Mouse (Mus musculus) kidney, adult 9 months (tissue): ENCODE measurements at regions not wholly inside any gene's neighbourhood (a gene's known extent, or its start where the extent isn't known, plus 50 kb on each side); places are given as distances from the start of the nearest gene placed in this dataset.

Experiments
- DNase-seq: peaks from one replicate; pipeline ENCODE4 v3.0.0; 2022

GRCm38 (mm10) chr1:77933095-77933766 lies 263.7 kb downstream of the Pax3 start:
- DNase-seq: no peak

DNA sequence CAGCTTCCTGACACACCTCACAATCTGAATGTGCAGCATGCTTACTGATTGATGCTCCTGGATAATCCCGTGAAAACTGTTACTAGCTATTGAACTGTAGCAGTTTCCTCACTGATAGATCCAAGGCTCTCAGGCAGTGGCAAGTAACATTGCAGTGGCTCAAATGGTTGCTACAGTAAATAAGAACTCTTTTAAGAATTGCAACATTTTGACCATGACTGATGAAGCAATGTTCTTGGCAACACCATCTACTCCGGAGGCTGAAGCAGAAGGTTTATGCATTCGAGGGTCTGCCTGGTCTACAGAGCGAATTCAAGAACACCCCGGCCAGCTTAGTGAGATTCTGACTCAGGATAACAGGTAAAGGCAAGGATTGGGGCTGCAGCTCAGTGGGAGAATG lies 264.7 kb downstream of the Pax3 start:
- no peak for DNase-seq

DNA sequence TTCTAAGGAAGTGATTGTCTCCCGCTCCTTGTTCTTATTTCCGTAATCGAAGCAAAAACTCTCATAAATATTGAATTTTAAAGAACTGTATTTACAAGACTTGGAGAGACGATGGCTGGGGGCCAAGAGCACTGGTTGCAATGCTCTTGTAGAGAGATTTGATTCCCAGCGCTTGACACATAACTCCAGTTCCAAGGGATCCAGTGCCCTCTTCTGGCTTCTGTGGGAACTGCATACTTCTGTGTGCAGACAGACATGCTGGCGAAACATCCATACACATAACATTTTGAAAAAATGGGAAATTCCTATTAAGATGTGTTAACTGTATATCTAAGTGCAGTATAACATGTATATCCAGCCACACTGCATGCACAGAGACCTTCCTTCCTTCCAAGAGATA lies 266.3 kb downstream of the Pax3 start:
- no peak for DNase-seq

GRCm38 (mm10) chr1:77929552-77929951 lies 267.4 kb downstream of the Pax3 start:
- DNase-seq: no peak

DNA sequence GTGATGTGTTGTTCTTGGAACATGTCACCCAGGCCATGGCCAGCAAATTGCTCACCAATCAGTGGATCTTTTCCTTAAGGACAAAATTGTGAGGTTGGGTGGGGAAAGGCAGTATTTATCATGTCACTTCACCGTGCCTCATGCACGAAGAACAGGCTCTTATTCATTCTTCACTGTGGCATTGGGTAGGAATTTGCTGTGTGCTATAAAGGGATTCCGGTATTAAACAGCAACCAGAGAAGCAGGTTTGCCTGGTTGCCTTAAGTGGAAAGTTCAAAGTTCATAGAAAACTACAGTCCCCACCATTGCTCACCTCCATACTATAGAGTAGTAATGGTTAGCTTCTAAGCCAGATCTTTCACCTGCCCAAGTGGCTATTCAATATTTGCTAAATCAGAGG lies 270.8 kb downstream of the Pax3 start:
- DNase-seq: no peak

- DNase-seq: no peak
Observed at GRCm38 (mm10) chr1:77896226-77896625, 300.7 kb downstream of the Pax3 start.

DNA sequence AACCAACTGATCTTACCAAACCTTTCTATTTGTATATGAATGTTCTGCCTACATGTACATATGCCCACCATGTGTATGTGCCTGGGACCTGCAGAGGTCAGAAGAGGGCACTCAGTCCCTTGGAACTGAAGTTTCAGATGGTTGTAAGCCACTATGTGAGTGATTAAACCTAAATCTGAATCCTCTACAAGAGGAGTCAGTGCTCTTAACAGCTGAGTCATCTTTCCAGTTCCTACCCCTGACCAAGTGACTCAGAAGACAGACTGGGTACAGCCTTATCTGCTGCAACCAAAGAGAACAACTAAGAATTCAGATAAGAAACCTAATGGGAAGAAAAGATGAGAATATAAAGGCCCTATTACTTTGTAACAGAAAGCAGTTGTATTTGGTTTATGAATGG lies 317.9 kb downstream of the Pax3 start:
- no peak for DNase-seq

GRCm38 (mm10) chr1:77870125-77870524 lies 326.8 kb downstream of the Pax3 start:
- DNase-seq: no peak

GRCm38 (mm10) chr1:77869174-77869573 lies 327.8 kb downstream of the Pax3 start:
- DNase-seq: no peak

GRCm38 (mm10) chr1:77859931-77860330 lies 337.0 kb downstream of the Pax3 start:
- DNase-seq: no peak

- no peak for DNase-seq
Observed at GRCm38 (mm10) chr1:77854366-77854765, 339.5 kb upstream of the Epha4 start.

DNA sequence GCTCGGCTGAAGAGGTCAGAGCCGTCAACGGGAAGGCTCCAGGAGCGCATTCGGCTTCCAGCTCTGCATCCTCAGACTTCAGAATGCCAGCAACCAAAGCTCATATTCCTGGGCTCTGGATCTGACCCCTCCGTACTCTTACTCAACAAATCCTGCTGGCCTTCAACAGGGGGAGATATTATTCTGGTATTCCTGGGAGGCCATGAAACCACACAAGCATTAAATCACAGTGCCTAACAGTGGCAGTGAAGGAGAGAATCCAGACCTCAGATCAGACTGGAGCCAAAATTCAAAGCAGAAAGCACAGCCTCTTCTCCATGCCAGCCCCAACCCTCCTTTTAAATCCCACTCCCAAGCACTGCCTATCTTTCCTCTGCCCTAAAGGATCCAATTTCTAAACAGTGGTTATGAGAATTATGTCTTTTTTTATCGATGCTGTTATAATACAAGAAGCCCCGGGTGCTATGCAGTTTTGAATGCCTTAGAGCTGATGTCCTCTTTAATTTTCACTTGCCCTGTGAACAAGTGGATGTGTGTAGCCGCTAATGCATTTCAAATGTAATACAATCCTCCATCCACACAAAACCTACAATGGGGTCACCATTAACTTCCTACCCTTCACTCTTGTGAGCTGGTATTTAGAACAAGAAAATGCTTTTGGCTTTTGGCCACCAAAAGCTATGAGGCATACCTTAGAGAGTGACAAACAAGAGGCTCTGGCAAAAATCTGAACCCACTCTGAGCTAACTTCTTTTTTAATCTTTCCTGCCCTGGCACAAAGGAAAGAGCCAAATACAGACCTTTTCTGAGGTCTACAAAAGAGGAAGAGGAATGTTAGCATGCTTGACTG lies 333.1 kb upstream of the Epha4 start:
- DNase-seq: no peak

DNA sequence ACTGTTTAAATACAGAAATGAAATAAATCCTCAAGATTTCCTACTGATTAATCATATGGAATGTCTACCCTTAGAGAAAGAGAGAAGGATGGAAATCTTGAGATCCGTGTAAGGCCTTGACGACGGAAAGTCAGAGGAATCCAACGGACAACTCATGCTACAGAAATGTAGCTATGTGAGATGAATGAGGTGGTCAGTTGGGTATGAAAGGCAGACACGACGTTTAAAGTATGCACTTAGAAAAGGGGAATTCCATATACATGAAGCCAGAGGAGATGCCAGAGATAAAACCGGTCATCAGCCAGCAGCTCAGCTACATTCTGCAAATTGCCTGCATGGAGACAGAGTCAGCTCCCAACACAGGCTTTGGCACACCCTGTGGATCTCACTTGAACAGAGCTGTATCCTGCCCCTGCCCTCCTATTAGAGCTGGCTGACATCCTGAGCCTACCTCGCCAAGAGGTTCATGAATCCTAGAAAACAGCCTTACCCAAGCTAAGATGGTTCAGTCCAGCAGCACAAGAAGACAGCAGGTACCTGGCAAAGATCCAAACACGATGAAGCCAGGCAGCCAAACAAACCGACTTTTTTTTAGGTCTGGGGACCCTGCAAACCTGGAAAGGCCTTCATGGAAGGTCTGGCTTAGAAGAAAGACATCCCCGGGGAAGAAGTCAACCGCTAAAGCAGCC lies 331.3 kb upstream of the Epha4 start:
- no peak for DNase-seq

GRCm38 (mm10) chr1:77840672-77841071 lies 325.8 kb upstream of the Epha4 start:
- DNase-seq: no peak

DNA sequence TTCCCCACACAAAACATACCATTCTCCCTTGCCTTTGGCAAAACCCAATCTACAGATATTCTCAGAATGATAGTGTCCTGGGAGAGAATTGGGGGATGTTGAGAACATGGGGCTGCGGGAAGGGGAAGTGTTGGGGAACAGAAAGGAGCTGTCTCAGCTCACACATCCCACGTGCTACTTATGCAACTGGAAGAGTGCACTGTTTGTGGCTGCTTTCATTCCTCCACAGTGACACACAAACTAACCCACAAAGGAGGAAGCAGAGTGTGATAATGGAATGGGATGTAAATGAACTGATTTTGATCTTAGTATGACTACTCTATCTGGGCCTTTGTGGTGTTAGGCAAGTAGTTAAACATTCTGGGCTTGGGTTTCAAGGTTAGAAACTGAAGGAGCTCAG lies 317.3 kb upstream of the Epha4 start:
- no peak for DNase-seq

- DNase-seq: no peak
Observed at GRCm38 (mm10) chr1:77824716-77825387, 310.0 kb upstream of the Epha4 start.

GRCm38 (mm10) chr1:77823801-77824687 lies 309.2 kb upstream of the Epha4 start:
- DNase-seq: no peak

DNA sequence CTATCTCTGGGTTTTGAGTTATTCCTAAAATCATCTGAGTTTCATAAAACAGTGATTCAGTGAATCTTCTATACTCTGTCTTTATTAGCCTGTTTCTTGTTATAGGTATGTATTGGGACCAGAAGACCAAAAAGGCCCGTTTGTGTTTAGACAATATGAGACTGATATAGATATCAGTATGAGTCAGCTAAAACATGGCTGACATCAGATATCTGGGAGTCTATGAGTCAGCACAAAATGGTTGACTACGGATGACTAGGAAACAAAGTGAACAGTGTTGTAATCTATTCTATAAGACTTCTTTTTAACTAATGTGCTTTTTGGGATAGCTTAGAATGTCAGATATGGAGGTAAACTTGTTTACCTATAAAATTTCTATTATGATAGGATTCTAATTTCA lies 305.2 kb upstream of the Epha4 start:
- DNase-seq: no peak

- no peak for DNase-seq
Observed at GRCm38 (mm10) chr1:77815451-77815850, 300.6 kb upstream of the Epha4 start.

DNA sequence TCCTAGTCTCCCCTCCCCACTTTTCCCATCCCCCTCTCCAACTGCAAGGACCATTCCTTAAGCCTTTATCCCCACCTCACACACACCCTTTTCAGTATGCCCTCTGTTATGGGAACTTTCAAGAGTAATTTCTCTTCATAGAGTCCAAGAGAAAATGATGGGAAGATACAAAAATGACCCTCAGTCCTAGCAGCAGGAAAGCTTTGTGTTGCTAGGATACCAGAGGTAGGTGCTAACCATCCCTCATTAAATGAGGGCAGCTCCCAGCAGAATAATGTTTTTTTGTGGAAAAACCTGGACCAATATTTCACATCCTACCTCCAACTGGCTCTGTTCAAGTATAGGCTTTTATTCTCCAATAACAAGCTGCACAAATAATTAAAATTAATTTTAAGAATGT lies 296.7 kb upstream of the Epha4 start:
- no peak for DNase-seq

GRCm38 (mm10) chr1:77790974-77791373 lies 276.1 kb upstream of the Epha4 start:
- no peak for DNase-seq

GRCm38 (mm10) chr1:77754326-77754725 lies 239.4 kb upstream of the Epha4 start:
- peak; percentile 9 for DNase-seq
